Mouse (Mus musculus) stomach, postnatal 0 days (tissue): ENCODE measurements at regions not wholly inside any gene's neighbourhood (a gene's known extent, or its start where the extent isn't known, plus 50 kb on each side); places are given as distances from the start of the nearest gene placed in this dataset.

ENCODE experiments used
- ATAC-seq: fragments of 200-750 bp; cut with Nextera tagmentation; 2 replicates; pipeline ENCODE4 v1.8.0; 2017; ENCODE audit not compliant: low FRiP score, low TSS enrichment
- DNase-seq: peaks from one replicate; pipeline ENCODE4 v3.0.0-alpha.2; 2016; ENCODE audit warnings: low spot score
- H3K27ac ChIP-seq: fragments of 300-500 bp; sonication (generic); replicated peaks from 2 replicates; pipeline ENCODE4 v1.5.1; 2014; ENCODE audit warnings: mild to moderate bottlenecking, control low read depth
- H3K27me3 ChIP-seq: fragments of 300-500 bp; sonication (generic); 2 replicates; pipeline ENCODE4 v1.6.1; 2014; ENCODE audit warnings: low read length; ENCODE audit not compliant: control insufficient read depth, insufficient read depth
- H3K36me3 ChIP-seq: fragments of 300-500 bp; sonication (generic); 2 replicates; pipeline ENCODE4 v1.6.1; 2014; ENCODE audit warnings: low read length, mixed read lengths; ENCODE audit not compliant: control insufficient read depth, insufficient read depth
- H3K4me1 ChIP-seq: fragments of 300-500 bp; sonication (generic); replicated peaks from 2 replicates; pipeline ENCODE4 v1.6.1; 2014; ENCODE audit warnings: antibody characterized with exemption; ENCODE audit not compliant: control insufficient read depth, insufficient read depth
- H3K4me2 ChIP-seq: fragments of 300-500 bp; sonication (generic); replicated peaks from 2 replicates; pipeline ENCODE4 v1.6.1; 2014; ENCODE audit warnings: low read depth, mild to moderate bottlenecking, control low read depth, moderate library complexity
- H3K4me3 ChIP-seq: fragments of 300-500 bp; sonication (generic); 2 replicates; pipeline ENCODE4 v1.5.1; 2014; ENCODE audit warnings: low read depth, low read length, control low read depth
- H3K9ac ChIP-seq: fragments of 300-500 bp; sonication (generic); 2 replicates; pipeline ENCODE4 v1.6.1; 2014; ENCODE audit warnings: mild to moderate bottlenecking, low read length, control low read depth, mixed read lengths
- H3K9me3 ChIP-seq: fragments of 300-500 bp; sonication (generic); 2 replicates; pipeline ENCODE4 v1.6.1; 2016; ENCODE audit warnings: low read length; ENCODE audit not compliant: control insufficient read depth
- CTCF ChIP-seq: IDR thresholded peaks from 2 replicates; pipeline ENCODE4 v1.5.1; 2016; ENCODE audit warnings: antibody characterized with exemption, low read depth, mild to moderate bottlenecking, moderate library complexity
- EP300 ChIP-seq: optimal IDR thresholded peaks from 2 replicates; pipeline ENCODE3; 2016; ENCODE audit warnings: antibody characterized with exemption
- WGBS: fragments of 180-500 bp; shearing (Covaris S2); extraction: QIAGEN DNeasy Blood & Tissue Kit; methylation state at CpG from one replicate; pipeline ENCODE4 v1.1.7; 2014; 5-methylcytosine and 5-hydroxymethylcytosine counted together

DNA sequence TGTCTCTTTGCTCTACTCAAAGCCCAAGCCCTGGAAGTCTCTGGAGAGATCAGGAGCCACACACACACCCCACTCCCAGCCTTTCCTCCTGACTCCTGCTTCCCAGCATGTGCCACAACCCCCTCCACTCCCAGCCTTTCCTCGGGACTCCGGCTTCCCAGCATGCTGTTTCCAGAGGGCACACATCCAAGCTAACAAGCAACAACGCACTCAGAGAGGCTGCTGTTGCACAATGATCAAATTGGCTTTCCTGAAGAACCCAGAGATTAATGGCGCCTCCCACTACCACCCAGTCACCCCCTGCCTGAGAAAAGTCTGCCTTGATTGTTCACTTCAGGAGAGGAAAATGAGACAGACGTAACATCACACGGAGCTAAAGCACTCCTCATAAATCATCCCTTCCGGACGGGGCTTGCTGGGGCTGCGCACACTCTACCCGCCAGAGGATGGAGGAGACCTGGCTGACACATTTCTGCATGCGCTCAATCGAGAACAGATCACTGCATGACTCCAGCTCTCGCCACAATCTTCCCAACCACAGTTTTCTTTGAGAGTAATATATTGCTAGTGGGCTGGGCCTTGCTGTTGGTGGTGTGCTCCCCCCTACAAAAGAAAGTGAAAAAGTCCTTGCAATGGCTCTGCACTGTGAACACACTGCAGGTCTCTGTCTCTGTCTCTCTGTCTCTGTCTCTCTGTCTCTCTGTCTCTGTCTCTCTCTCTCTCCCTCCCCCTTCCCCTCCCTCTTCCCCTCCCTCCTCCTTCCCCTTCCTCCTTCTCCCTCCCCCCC, 332.9 kb downstream of the Gm9195 start:
- 16% methylated on average over 13 of the region's 13 CpGs for WGBS
- Histone ChIP-seq H3K4me3 (0 out of 2 replicates have a peak overlapping the region, but pooled peaks have one; percentile 8), H3K4me1 (no peaks in the 10 kb centered on the region), H3K36me3 (no peaks in the 10 kb centered on the region), H3K27ac (no peak overlapping the region), H3K27me3 (no peaks in the 10 kb centered on the region), H3K9me3 (no peaks in the 10 kb centered on the region), H3K4me2 (peak overlapping the region; percentile 30; the same call in 1 of the 2 replicates), H3K9ac (no peak overlapping the region)
- peak; percentile 65 for ATAC-seq
- TF ChIP-seq EP300 (no peak), CTCF (no peak)
- peak; percentile 27 for DNase-seq

DNA sequence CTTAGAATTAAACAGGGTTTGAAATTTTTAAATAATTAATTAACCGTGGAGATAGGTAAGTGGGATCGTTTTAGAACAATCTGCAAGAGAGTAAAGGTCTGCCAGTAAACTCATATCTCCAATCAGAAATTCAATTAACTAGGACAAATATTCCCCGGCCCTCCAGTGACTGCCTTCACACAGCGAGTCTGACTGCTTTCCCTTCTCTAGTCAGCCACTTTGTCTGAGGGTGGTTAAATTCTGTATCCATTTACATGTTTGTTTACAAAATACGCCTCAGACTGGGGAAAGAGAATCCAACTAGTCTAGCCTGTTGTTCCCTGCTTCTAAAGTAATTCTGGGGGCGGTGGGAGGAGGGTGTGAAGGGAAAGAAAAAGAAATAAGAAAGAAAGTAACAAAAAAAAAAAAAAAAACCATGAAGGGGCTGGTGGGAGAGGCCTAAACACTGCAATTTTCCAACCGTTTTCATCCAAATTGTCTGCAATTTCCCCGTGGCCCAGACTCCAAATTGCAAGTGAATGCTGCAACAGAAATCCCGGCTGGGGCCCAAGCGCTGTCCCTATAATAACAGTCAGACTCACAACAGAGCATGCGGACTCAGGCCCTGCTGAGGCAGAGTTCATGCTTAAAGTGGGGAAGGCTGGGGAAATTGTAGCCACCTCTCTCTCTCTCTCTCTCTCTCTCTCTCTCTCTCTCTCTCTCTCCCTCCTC, 336.3 kb downstream of the Gm9195 start:
- TF ChIP-seq EP300 (no peak), CTCF (no peak)
- no peak overlapping the region for H3K4me3 ChIP-seq
- no peak overlapping the region for H3K27ac ChIP-seq
- DNase-seq = no peak
- no peaks in the 10 kb centered on the region for H3K27me3 ChIP-seq
- ATAC-seq = no peak
- 28% methylated on average over 11 of the region's 11 CpGs for WGBS
- no peaks in the 10 kb centered on the region for H3K9me3 ChIP-seq
- H3K36me3 ChIP-seq = no peaks in the 10 kb centered on the region
- H3K4me2 ChIP-seq = no peak overlapping the region
- H3K9ac ChIP-seq = no peak overlapping the region
- H3K4me1 ChIP-seq = no peaks in the 10 kb centered on the region

DNA sequence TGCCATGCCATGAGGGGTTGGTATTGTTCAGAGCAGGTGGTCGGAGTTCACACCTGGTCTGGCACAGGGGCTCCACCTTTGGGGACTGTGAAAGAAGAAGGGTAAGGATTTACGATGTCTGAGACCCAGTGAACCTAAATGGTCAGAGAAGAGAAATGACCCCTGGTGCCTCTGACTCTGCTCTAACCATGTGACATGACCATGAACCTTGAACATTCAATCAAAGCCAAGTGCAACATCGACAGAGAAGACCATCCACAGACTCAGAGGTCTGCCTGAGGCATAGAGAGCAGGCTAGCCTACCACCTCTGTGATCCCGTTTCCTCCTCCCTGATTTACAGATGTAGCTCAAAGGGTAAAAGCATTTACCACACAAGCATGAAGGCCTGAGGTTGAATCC, 340.0 kb downstream of the Gm9195 start:
- Histone ChIP-seq H3K4me1 (no peaks in the 10 kb centered on the region), H3K4me2 (no peak overlapping the region), H3K4me3 (no peak overlapping the region), H3K36me3 (no peaks in the 10 kb centered on the region), H3K27me3 (no peaks in the 10 kb centered on the region), H3K9me3 (no peaks in the 10 kb centered on the region), H3K9ac (no peak overlapping the region), H3K27ac (no peak overlapping the region)
- DNase-seq = no peak
- 66% methylated on average over 4 of the region's 4 CpGs for WGBS
- ATAC-seq = no peak
- TF ChIP-seq CTCF = no peak
- TF ChIP-seq EP300 = no peak

DNA sequence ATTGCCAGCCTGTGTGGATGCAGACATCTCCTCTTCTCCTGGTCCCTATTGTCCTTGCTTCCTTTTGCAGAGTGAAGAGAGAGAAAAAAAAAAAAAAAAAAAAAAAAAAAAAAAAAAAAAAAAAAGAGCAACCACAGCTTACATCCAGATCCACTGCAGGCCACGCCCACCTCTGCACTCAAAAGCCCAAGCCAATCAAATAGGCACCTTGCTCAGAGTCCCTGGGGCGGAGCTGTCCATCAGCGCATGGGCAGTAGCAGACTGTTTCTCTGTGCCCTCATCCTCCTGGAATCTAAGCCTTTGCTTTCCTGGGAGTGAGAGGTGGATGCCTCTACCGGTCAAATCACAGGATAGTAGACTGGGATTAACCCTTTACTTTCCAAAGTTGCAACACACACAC, 342.2 kb downstream of the Gm9195 start:
- Histone ChIP-seq H3K4me1 (no peaks in the 10 kb centered on the region), H3K9ac (no peak overlapping the region), H3K4me3 (no peak overlapping the region), H3K4me2 (no peak overlapping the region), H3K36me3 (no peaks in the 10 kb centered on the region), H3K27me3 (no peaks in the 10 kb centered on the region), H3K9me3 (no peaks in the 10 kb centered on the region), H3K27ac (no peak overlapping the region)
- DNase-seq = peak; percentile 38
- WGBS = 20% methylated on average over 4 of the region's 4 CpGs
- TF ChIP-seq EP300 = no peak
- TF ChIP-seq CTCF = no peak
- ATAC-seq = peak; percentile 56; the same call in 1 of the 2 replicates

DNA sequence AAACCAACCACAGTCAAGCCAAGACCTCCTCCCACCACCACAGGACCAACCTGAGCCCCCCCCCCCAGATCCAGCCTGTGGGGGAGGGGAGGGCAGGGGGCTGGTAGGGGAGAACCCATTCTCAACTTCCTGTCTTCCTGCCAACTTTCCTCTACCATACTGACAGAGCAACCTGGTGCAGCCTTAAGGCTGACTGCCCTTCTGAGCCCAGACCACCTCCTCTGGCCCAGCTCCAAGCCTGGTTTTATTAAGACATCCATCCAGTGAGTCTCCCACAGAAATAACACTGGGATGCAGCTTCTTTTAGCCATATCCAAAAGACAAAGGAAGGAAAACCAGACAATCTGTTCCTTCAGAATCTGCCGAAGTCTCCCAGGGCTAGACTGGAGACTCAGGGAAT, 342.8 kb downstream of the Gm9195 start:
- no peak overlapping the region for H3K4me2 ChIP-seq
- H3K4me1 ChIP-seq = no peaks in the 10 kb centered on the region
- no peaks in the 10 kb centered on the region for H3K27me3 ChIP-seq
- no peak overlapping the region for H3K27ac ChIP-seq
- H3K36me3 ChIP-seq = no peaks in the 10 kb centered on the region
- no peak overlapping the region for H3K9ac ChIP-seq
- no peak for TF ChIP-seq CTCF
- no peak for TF ChIP-seq EP300
- no peaks in the 10 kb centered on the region for H3K9me3 ChIP-seq
- no peak for ATAC-seq
- DNase-seq = no peak
- WGBS = 40% methylated on average over 1 of the region's 1 CpGs
- H3K4me3 ChIP-seq = no peak overlapping the region

DNA sequence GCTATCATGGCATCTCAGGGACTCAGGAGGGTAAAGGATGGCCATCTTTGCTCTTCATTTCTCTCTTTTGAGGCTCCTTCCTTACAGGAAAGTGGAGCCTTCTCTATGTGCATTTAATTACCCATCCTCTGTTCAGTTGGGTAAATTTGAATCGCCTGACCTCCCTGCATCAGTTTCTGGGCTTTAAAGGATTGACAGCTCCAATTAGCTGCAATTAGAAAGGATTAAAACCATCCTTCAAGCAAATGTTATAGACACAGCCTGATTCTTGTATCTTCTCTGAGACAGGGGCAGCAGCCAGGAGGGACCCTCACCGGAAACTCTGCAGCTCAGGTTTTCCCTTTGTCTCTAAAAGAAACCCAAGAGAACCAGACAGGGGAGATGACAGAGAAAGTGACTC, 345.3 kb downstream of the Gm9195 start:
- Histone ChIP-seq H3K36me3 (no peaks in the 10 kb centered on the region), H3K9ac (no peak overlapping the region), H3K4me2 (no peak overlapping the region), H3K4me1 (no peaks in the 10 kb centered on the region), H3K4me3 (no peak overlapping the region), H3K9me3 (no peaks in the 10 kb centered on the region), H3K27ac (no peak overlapping the region), H3K27me3 (no peaks in the 10 kb centered on the region)
- DNase-seq = no peak
- 60% methylated on average over 2 of the region's 2 CpGs for WGBS
- ATAC-seq = no peak
- TF ChIP-seq EP300 = no peak
- no peak for TF ChIP-seq CTCF
